Mouse (Mus musculus) T-cell, adult 2 months (primary cell): ENCODE data around the gene Ephb1.
A peak's percentile ranks its signal among the peaks of the same experiment; 100 is the strongest.

Experiments
- DNase-seq: peaks from one replicate; pipeline ENCODE4 v3.0.0; 2022; ENCODE audit warnings: low spot score

The Ephb1 gene

DNA sequence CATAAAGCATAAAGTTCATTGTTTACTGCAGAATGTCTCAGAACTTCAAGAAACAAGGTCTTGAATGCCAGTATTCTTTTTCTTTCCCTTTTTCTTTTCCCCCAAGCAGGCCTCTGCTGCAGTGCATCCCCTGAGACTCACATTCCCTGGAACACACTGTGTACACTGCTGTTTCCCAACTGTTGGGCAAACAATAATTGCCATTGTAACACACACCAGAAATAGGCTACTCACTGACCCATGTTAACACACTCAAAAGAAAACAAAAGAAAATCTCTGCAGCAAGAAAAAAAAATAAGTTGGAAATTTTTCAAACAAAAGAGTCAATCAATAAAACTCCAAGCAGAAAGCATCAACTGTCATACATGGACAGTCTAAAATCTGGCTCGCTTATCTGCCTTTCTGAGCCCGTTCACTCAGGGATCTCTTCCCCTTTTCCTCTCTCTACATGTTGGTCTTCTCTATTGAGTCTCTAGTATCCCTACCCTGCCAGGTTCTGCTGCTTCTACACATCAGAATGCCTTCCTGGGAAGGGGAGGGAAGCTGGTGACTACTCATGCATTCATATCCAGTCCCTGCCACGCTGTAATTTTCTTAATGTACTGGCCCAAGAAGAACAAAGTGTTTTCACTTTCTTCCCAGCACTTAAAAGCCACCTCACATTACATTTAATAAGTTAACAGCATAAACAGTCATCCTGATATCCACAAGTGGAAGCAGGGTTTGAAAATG, 285.2 kb downstream of the Ephb1 start:
- DNase-seq: no peak

DNA sequence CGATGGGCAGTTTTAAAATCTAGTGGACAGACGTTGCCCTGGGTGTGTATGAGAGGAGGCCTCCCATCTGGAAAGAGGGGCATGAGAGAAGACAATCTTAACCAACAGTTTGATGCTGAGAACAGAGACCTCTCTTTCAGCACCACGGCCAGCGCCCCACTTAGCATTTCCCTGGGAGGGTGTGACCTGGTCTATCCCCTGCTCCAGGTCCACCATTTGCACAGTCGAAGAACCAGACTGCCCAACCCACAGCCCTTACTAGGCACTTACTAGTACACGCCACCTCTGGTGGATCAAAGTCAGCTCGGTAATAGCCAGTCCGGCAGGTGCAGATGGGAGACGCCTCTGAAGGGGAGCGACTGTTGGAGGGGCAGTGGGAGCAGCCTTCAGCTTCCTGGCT, 287.9 kb downstream of the Ephb1 start:
- no peak for DNase-seq

DNA sequence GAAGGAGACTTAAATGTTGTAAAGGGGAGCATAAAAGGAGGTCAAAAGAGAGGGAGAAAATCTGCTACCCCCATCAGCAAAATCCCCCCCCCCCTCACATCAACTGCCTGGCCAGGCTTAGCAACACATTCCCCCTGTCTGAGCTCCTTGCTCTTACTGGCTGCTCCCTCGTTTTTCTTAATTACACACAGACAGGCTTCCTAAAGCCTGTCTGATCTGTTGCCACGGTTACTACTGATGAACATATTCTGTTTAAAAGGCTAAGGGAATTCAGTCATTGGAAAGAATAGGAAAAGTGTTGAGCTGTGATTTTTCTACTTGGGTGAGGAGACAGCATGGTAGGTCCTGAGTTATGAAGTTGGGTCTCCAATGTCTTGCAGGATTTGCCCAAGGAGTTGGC, 308.6 kb downstream of the Ephb1 start:
- no peak for DNase-seq

DNA sequence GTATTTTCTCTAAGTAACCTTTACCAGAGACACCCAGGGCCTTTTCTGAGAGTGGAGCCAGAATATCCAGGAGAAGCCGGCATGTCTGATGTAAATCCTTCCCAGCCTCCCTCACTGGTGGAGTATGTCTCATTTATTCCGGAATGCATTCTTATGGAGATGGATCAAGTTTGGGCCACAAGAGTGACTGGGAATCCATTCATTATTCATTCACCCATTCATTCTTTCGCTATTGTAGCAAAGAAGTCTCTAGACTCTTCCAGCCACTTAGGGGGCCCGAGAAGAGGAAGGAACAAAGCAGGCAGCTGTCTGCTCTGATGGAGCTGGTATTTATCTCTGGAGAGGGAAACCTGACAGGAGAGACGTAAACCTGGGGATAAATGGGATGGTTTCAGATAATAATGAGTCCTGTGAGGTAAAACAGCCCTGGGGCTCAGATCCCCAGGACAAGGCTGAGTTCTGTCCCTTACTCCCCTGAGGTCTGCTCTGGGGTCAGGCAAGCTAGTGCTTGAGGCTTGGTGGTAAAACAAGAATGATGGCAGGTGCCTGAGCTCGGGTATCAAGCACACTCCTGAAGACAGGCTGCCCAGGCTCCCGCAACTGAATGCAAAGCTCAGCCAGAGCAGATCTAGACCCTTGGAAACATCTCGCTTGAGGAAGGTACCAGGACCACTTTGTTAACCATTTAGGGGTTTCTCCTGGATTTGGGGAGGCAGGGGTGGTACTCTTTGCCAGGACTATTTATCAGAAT, 309.2 kb downstream of the Ephb1 start:
- DNase-seq: no peak

DNA sequence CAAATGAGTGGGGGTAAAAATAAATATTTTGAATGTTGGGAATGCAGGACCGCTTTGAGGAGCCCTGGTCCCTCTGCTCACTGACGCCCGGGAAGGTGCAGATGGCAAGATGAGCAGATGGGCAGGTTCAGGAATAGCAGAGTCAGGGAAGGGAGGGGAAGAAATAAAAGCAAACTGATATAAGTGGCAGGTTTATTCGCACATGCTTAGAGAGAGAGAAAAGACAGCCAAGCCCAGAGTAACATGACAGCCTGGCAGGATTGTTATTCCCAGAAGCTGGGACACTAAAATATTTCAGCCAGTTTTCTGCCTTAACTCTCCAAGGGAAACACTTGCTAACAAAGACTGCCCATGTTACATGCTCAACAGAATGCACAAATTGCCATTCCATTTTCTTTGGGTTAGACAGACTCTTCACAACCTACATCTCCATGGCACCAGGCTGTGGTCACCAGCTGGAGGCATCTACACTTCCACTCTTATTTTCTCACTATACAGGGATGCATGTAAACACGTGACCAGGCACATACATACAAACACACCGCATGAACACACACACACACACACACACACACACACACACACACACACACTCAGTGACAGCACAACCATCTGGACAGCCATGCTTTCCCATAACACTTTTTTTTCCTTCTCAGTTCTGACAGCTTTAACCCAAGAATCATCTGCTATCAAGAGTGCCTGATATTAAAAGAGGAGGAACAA, 315.3 kb downstream of the Ephb1 start:
- DNase-seq: no peak

DNA sequence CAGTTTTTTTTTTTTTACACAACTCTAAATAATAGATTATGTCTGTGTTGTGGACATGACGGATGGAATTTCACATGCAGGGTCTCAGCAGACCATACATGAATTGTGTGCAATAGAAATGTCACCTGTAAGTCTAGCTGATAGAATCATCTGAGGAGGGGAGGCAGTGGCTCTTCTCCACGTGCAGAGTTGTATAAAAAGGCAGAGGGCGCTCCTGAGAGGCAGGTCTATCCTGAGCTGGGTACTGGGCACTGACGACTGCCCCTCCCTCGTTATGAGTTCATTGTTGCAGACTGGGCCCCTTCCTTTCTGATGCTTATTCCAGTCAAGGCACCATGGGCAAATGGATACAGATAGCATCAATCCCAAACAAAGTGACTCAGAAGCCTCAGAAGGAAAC, 318.4 kb downstream of the Ephb1 start:
- DNase-seq: no peak

DNA sequence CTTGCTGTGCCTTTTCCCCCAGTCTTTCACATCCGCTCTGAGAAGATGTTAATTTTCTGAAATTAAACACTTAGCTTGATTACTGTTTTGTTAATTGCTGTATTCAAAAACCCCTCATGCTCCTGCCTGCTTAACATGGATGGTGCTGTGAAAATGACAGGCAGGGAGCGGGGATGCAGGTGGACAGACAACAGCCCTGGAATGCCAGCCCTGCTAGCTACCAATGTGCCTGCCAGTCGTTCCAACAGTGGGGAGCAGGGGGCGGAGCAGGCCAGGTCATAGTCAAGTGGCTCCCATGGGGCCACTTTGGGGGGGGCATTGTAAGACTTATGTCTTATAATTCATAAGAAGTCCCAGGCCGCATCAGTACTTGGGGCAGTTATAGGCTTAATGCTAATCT, 321.3 kb downstream of the Ephb1 start:
- DNase-seq: no peak

DNA sequence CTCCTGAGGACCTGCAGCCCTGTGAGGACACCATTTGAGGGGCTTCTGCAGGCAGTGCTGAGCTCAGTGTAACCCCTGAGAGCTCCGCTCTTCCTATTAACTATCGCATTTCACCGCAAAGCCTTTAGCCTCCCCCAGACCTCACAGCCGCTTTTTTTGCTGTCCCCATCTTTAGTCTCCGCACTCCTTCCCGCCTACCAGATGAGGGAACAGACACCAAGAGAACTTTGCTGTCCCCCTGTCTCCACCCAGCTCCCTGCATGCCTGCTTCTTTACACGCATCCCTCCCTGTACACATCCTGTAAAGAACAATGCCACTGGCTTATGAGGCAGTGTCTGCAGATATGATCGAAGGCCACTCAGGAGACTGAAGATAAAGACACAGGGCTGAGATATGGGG, 322.1 kb downstream of the Ephb1 start:
- DNase-seq: no peak

DNA sequence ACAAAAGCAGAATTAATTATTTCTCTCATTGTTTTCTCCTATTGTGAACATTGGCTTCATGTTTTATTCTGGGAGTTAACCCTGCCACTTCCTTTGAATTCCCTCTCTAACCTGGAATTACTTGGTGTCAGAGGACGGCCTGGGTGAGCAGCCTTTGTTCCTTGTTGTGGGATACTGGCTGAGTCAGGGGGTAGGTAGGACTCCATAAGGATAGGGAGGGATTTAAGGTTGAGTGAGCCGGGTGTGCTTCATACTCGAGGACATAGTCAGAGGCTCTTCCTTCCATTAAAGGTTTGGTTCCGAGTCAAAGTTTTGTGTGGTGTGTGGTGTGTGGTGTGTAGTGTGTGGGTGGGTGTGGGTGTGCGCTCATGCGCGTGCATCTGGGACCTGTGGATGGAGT, 324.8 kb downstream of the Ephb1 start:
- no peak for DNase-seq

DNA sequence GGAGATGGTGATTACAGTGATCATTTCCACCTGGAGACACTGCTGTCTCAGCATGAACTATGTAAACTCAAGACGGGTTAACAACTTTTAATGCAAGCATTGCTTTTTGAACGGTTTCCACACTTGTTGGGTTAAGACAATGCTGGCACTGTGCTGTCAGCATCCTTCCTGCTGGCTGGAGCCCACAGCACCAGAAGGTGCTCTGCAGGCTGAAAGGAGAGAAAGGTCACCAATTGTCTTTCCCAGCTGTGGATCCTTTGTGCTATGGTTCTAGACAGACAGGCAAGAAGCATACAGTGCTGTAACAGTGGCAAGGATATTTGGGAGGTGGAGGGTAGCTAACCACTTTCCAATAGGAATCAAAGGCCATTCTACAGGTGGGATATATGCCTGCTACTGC, 328.4 kb downstream of the Ephb1 start:
- DNase-seq: no peak

DNA sequence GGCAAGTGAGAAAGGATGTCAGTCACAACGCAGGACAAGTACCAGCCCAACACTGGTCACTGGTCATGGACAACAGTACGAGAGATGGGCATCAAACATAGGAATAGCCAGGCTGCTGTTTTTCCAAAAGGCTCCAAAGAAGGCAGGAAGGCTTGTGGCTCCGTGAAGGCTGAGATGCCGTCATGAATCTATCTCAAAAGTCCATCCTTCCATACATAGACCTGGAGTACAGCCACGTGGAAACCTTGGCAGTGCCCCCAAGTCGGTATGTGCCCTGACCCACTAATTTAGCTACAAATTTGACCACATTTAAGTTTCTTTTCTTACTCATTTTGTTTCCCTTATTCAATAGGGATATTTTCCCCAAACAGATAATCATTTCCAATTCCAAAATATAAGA, 329.4 kb downstream of the Ephb1 start:
- no peak for DNase-seq

DNA sequence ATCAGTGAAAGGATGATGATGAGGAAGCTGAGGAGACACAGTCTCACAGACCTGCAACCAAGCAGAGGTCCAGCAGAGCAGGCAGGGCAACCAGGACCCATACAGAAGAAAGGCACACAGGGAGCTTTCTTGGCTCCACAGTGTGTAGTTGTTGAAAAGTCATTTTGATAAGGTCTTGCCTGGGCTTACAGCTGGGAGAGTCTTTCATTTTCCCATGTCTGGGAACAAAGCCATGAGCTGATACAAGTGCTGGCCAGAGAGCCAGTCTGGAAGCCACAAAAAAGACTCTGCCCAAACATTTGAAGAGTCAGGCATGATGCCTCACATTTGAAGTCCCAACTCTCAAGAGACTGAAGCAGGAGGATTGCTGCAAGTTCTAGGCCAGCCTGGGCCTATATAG, 339.0 kb downstream of the Ephb1 start:
- DNase-seq: no peak

DNA sequence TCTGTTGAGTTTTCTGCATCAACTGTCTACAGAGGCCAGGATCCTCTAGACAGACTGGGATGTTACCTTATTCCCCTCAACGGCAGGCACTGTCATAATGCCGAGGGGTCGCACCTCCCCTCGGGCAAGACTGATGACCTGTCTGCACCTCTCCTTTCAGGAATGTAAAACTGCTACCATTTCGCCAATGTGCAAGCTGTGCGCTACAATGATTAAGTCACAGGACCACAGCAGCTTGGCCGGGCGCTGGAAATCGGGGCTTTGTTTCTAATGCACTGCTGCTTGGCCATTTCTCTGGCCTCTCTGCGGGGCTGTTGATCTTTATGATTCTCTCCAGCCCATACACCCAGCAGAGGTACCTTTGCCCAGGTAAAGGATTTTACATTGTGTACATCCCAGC, 346.8 kb downstream of the Ephb1 start:
- no peak for DNase-seq

DNA sequence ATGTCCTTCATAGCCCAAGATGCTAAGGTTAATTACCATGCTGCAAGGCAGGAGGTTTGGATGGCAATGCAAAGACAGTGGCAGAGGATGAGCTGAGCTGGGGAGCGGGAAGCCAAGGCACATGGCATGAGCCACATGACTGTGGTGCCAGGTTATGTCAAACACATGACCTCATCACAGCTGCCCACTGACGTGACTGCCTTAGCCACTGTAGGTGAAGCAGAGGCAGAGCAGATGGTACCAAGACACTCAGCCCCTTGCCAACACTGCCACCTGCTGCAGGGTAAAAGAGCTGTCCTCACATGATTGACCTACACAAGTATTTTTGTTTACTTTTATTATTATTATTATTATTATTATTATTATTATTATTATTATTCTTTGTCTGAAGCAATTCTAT, 348.0 kb downstream of the Ephb1 start:
- DNase-seq: peak; percentile 5

DNA sequence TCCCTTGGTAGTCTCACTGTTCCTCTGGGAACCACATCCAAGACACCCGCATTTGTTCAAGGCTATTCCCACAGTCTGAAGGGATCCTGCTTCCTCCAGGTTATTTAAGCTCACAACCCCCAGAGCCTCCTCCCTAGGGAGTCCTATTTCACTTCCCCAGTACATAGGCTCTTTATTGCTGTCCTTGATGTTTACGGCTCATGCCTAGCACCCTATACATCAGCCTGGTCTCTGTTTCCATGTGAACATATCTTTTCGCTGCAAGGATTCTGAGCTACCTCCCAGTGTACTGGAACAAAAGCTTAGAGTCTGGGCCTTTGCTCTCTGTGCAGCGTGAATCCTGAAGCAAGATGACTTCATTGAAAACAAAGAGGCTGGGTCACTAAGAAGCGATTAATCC, 351.6 kb downstream of the Ephb1 start:
- DNase-seq: no peak

DNA sequence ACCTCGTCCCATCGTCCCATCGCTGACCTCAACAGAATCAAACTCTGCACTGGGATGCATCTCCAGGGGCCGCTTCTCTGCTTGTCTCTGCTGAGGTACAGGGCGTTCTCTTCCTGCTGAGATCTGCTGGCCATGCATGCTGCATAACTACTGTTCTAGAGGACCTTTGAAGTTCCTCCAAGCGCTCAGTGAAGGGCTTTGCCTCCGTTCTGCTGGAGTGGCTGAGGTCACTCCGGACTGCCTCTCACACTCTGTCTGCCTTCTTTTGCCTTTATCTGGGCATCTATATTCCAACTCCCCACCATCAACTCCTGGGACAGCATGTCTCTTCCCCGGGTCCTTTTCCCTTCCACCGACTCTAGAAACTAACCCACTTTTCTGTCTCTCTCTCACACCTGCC, 352.3 kb downstream of the Ephb1 start:
- no peak for DNase-seq

DNA sequence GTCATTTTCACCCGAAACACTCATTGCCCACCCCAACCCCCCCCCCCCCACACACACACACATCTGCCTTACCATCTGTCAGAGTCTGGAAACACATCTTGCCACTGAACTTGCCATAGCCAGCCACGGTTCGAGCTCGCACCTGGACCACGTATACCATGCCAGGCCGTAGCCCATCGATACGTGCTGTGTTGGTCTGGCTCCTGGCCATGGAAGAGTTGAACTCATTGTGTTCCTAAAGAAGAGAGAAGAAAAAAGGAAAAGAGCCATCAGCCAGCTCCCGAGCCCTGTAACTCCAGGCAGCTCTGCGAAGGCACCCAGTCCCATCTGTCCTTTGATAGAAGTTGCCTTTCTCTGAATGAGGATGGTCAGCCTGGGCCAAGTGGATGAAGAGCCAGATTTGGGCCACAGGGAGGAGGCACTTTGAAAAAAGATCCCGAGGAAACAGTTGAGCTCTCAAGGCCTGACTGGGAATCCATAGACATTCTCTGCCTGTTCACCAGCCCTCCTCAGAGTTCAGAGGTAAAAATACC, 352.8 kb downstream of the Ephb1 start:
- no peak for DNase-seq

DNA sequence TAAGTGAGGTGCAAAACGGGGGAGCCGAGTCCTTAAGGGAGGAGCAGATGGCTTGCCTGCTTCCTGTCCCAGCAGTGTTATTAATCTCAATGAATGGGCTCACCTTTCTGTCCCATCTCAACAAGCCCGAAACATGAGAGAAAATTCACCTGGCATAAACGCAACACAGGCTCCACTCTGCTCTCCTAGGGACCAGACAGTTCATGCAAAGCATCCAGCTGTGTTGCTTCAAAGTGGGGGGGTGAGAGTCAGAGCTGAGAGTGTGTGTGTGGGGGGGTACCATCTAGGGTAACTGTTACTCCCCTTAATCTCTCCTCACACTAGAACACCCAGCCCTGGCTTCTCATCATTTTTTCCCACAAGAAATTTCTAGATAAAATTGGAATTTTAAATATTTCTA, 354.8 kb downstream of the Ephb1 start:
- no peak for DNase-seq

DNA sequence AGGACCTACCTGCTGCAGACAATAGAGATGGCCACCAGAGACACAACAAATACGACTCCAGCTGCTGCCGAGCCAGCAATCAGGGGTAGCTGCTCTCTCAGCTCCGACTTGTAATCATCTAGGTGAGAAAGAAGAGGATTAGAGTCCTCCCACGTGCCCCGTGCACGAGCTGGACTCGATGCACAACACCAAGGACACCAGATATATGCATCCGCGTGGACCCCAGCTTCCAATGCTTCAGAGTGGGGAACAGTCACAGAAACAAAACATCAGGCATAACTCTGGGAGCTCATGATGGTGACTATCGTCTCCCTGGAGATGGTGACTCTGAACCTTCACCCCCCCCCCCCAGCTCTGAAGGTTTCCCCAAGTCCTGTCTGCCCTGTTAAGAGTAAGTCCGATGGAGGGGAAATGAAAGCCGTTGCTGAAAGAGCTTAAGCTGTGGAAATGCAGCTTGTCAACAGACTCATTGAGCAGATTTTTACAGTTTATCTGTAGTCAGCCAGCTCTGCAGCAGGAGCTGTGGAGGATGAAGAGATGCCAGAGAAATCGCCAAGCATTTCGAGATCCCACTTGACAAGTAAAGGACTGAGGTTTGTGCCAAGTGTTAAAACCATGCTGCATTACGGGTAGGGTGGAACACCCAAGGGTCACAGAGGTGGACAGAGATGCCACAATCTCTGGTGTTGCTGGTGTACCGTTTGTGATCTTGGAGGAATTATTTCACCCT, 357.6 kb downstream of the Ephb1 start:
- DNase-seq: no peak

DNA sequence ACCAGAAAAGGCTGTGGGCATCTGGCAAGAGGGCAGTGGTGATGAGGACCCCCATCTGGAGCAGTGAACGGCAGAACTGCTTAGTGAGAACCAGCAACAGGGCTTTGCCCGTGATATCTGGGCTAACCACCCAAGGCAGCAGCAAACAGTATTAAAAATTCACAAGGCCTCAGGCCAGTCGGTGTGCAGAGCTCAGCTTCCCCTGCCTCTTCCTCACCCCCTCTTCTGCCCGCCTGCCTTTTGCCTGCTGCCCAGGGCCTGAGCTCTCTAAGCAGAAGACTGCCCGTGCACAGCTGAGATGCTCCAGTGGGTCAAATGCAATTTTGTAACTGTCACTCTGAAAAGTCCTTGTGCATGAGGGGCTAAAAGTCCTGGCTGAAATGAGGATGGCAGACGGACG, 358.3 kb downstream of the Ephb1 start:
- no peak for DNase-seq

DNA sequence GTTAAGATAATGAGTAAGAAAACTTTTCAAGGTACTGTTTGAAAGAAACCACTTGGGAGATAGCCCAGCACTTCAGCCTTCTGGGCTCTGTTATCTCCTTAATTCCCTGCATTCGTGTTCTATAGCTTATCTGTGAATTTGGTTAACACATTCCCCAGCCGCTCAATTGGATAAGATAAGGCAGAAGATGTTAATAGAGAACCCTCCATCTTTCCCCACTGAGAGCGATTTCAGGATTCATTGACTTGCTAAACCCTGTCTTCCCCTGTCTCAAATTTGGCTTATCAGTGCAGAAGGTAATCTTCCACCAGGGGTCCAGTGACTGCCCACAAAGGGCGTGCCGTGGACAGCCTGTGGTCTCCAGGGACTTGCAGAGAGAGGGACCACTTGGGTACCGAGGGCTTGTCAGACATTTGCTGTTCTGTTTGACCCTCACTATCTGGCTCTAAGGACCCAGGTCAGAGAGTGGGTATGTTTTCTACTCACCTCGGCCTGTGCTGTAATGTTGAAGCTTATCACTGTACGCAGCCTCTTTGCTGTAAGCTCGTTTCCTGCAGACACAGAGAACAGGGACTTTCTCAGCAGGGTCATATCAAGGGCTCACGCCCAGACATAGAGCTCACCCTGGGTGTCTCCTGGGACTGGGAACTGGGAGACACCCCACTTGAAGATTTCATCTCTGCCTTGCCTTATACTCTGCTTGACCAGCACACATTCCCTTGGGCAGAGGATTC, 358.9 kb downstream of the Ephb1 start:
- no peak for DNase-seq

DNA sequence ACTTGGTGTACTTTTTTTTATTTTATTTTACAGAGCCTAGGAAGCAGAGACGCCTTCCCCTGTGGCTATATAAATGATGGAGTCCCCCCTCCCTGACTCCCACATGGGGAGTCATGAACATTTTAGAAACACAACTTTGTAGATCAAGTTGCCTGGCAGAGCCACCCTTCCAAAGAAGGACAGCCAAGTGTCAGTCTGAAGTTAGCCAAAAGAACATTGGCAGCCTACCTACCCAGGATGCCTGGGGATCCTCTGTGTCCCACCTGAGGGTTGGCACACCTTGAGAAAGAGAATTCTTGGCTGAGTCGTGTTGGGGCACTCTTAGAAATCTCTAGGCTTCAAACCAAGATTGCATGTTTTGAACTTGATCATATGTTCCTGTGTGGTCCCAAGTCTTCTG, 360.4 kb downstream of the Ephb1 start:
- DNase-seq: no peak
